Mouse (Mus musculus): ENCODE measurements around the gene Cuta.
A peak's percentile ranks its signal among the peaks of the same experiment; 100 is the strongest.

The Cuta gene

GRCm38 (mm10) chr17:26887926-26888325 is 51.4 kb downstream of the Cuta start:
- DNase-seq (ENCODE audit: low spot score in 2 of 2): no peak

- peak; percentile 62 to 79 for DNase-seq (ENCODE audit: low spot score in 2 of 2)
Measured at GRCm38 (mm10) chr17:26886047-26886749, 53.2 kb downstream of the Cuta start.

- peak; percentile 52 to 70 for DNase-seq (ENCODE audit: low spot score in 2 of 2)
Measured at GRCm38 (mm10) chr17:26884995-26885926, 54.1 kb downstream of the Cuta start.
